9 mouse cellular contexts compared by ENCODE assay signal in genomic region chr1:42257801-42258593, GRCm38 (mm10).
DNase-seq lines count a peak whose midpoint lies in the region; ATAC-seq lines count a peak whose summit lies in the region.
"Had no signal": no experiment of that assay in that cellular context is flagged by ENCODE, and none has a peak within 500 bp of the region (broad histone marks: within the 10 kb centered on the region; RNA-seq: fewer than 3 reads in every experiment).

No protein-coding gene starts in this region.

- H3K4me2 ChIP-seq in forebrain, embryonic 13.5 days: peak overlapping the region; percentile 60
- H3K4me2 ChIP-seq in limb, embryonic 12.5 days: no peak overlapping the region

- ATAC-seq in forebrain, embryonic 13.5 days: peak; percentile 85
- peak; percentile 52; the same call in 1 of the 2 replicates for ATAC-seq in limb, embryonic 12.5 days (ENCODE audit: insufficient number of reproducible peaks, insufficient read depth, low FRiP score, low TSS enrichment, low read depth)

- H3K27ac ChIP-seq in forebrain, embryonic 13.5 days: peak overlapping the region; percentile 98
- H3K27ac ChIP-seq in limb, embryonic 12.5 days: no peak overlapping the region
- H3K27ac ChIP-seq: macrophage had no signal

- peak; percentile 32 to 35 for DNase-seq in cerebellum, postnatal 10 days
- no peak for DNase-seq in cerebellum, adult 9-10 months
- peak; percentile 49 for DNase-seq in A20 (ENCODE audit: low read depth, low spot score)
- DNase-seq in ovary, postnatal 10 days (ENCODE audit: low spot score): no peak
- no peak for DNase-seq in ovary, postnatal 36 days (ENCODE audit: low spot score)
- no peak for DNase-seq in gastrocnemius, adult 8-10 months (ENCODE audit: low spot score in 2 of 2)

- H3K27me3 ChIP-seq in forebrain, embryonic 13.5 days: no peaks in the 10 kb centered on the region
- H3K27me3 ChIP-seq in limb, embryonic 12.5 days: no peaks in the 10 kb centered on the region

- no peaks in the 10 kb centered on the region for H3K36me3 ChIP-seq in forebrain, embryonic 13.5 days (ENCODE audit: poor library complexity, severe bottlenecking)
- no peaks in the 10 kb centered on the region for H3K36me3 ChIP-seq in limb, embryonic 12.5 days

- 6% methylated on average over 19 of the region's 19 CpGs for WGBS in forebrain, embryonic 13.5 days
- 58% methylated on average over 19 of the region's 19 CpGs for WGBS in limb, embryonic 12.5 days

- peak overlapping the region; percentile 64 for H3K9ac ChIP-seq in forebrain, embryonic 13.5 days
- no peak overlapping the region for H3K9ac ChIP-seq in limb, embryonic 12.5 days (replicated peaks)

- peaks cover 79% of the 10 kb centered on the region for H3K4me1 ChIP-seq in forebrain, embryonic 13.5 days
- H3K4me1 ChIP-seq in limb, embryonic 12.5 days (replicated peaks): peaks cover 27% of the 10 kb centered on the region

- H3K4me3 ChIP-seq in forebrain, embryonic 13.5 days: peak overlapping the region; percentile 19
- no peak overlapping the region for H3K4me3 ChIP-seq in limb, embryonic 12.5 days (replicated peaks)

- H3K9me3 ChIP-seq in forebrain, embryonic 13.5 days (replicated peaks): no peaks in the 10 kb centered on the region
- H3K9me3 ChIP-seq in limb, embryonic 12.5 days: no peaks in the 10 kb centered on the region

Comparison
In these comparisons a context has a peak if more than half of its experiments do, and no peak if none do; other contexts are left out.
1. DNase-seq: peak in cerebellum, postnatal 10 days (2 of 2) and A20 (single experiment); none in cerebellum, adult 9-10 months (single experiment), ovary, postnatal 10 days (single experiment), ovary, postnatal 36 days (single experiment) and gastrocnemius, adult 8-10 months (0 of 2).